Mouse (Mus musculus) embryonic facial prominence, embryonic 13.5 days (tissue): Measurements from ENCODE around the gene Eri3. TPM values are rescaled to one million over a fixed set of nuclear protein-coding genes. Genes with fewer than 3 reads are reported as not detected.

Source experiments
- ATAC-seq: fragments of 200-750 bp; cut with Nextera tagmentation; 2 replicates; pipeline ENCODE4 v1.8.0; 2017; ENCODE audit warnings: low read depth; ENCODE audit not compliant: insufficient number of reproducible peaks, insufficient read depth, low FRiP score, low TSS enrichment
- H3K27ac ChIP-seq: fragments of 300-500 bp; sonication (generic); 2 replicates; pipeline ENCODE4 v1.5.1; 2015; ENCODE audit warnings: moderate library complexity, mild to moderate bottlenecking, inconsistent platforms
- H3K27me3 ChIP-seq: fragments of 300-500 bp; sonication (generic); 2 replicates; pipeline ENCODE4 v1.6.1; 2015; ENCODE audit warnings: mild to moderate bottlenecking, inconsistent platforms
- H3K36me3 ChIP-seq: fragments of 300-500 bp; sonication (generic); 2 replicates; pipeline ENCODE4 v1.6.1; 2015; ENCODE audit warnings: mild to moderate bottlenecking, inconsistent platforms
- H3K4me1 ChIP-seq: fragments of 300-500 bp; sonication (generic); 2 replicates; pipeline ENCODE4 v1.6.1; 2015; ENCODE audit warnings: inconsistent platforms
- H3K4me2 ChIP-seq: fragments of 300-500 bp; sonication (generic); 2 replicates; pipeline ENCODE4 v1.6.1; 2015; ENCODE audit warnings: moderate library complexity, mild to moderate bottlenecking, inconsistent platforms
- H3K4me3 ChIP-seq: fragments of 300-500 bp; sonication (generic); 2 replicates; pipeline ENCODE4 v1.5.1; 2015; ENCODE audit warnings: mild to moderate bottlenecking, inconsistent platforms
- H3K9ac ChIP-seq: fragments of 300-500 bp; sonication (generic); 2 replicates; pipeline ENCODE4 v1.6.1; 2015; ENCODE audit warnings: mild to moderate bottlenecking, inconsistent platforms
- H3K9me3 ChIP-seq: fragments of 300-500 bp; sonication (generic); 2 replicates; pipeline ENCODE4 v1.6.1; 2016; ENCODE audit warnings: inconsistent platforms
- WGBS: fragments of 180-500 bp; shearing (Covaris S2); methylation state at CpG from one replicate; pipeline ENCODE4 v1.1.7; 2015; ENCODE audit warnings: mixed read lengths; 5-methylcytosine and 5-hydroxymethylcytosine counted together
- polyA plus RNA-seq: library from polyadenylated mRNA; unstranded; fragments of >200 nt; fragmentation: Nextera tagmentation; extraction: Ambion mirVana; gene quantifications from 2 replicates; pipeline ENCODE4 v1.2.1, GENCODE M21; 2015

The Eri3 gene
- polyA plus RNA-seq, 1 experiment from 2014 or later: 168 TPM

DNA sequence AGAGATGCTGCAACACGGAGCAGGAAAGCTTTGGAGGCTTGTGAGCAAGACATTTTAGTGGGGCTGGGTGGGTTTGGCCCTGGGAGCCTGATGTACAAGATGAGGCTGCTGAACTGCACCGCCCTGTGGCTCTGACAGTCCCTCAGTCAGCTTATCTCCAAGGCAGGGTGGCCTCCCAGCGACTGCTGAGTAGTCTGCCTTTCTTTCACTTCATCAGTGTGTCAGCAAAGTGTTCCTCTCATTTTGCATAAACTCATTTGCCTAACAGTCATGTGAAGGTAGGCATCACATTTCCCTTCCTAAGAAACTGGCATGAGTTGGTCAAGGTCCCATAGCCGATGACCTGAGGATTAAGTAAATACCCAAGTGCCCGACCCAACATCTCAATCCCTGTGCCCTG lies 102.6 kb downstream of the Eri3 start:
- Histone ChIP-seq H3K4me2 (no peak overlapping the region), H3K9me3 (no peaks in the 10 kb centered on the region), H3K27me3 (no peaks in the 10 kb centered on the region), H3K27ac (no peak overlapping the region), H3K36me3 (peaks cover 31% of the 10 kb centered on the region), H3K4me1 (peaks cover 35% of the 10 kb centered on the region), H3K4me3 (no peak overlapping the region), H3K9ac (no peak overlapping the region)
- ATAC-seq: no peak
- 61% methylated on average over 5 of the region's 5 CpGs for WGBS

DNA sequence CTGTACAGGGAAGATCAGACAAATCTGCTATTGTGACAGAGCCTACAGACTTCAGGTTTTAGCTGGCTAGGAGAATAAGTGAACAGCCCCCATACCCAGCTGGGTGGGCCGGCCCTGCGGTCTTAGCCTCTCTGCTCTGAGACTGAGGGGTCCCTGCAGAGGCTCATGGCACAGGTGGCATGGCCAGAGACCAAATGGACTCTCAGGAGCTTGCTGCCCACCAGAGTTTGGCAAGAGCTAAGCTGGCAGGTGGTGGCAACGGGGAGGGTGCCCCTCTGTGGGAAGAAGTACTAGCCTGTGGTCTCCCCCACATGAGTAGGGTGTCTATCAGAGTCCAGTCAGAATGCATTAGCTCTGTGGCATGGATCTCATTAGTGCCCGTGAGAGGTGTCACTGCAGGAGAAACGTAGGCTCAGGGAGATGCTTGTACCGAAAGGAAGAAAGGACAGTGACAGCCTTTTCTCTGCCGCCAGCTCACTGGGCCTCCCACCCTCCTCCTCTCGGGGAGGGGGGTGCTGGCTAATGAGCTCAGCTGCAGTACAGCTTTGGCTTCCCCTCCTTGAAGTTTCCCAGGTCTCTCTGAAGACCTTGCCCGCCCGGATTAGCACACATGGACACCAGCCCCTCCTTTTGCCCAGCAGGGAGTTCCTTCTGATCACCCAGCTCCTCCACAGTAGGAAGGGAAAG lies 104.0 kb downstream of the Eri3 start:
- no peak for ATAC-seq
- Histone ChIP-seq H3K4me3 (no peak overlapping the region), H3K36me3 (peaks cover 20% of the 10 kb centered on the region), H3K27ac (no peak overlapping the region), H3K4me1 (peaks cover 50% of the 10 kb centered on the region), H3K27me3 (no peaks in the 10 kb centered on the region), H3K9me3 (no peaks in the 10 kb centered on the region), H3K4me2 (no peak overlapping the region), H3K9ac (peak overlapping the region; percentile 17; the same call in 1 of the 2 replicates)
- WGBS: 23% methylated on average over 10 of the region's 10 CpGs

DNA sequence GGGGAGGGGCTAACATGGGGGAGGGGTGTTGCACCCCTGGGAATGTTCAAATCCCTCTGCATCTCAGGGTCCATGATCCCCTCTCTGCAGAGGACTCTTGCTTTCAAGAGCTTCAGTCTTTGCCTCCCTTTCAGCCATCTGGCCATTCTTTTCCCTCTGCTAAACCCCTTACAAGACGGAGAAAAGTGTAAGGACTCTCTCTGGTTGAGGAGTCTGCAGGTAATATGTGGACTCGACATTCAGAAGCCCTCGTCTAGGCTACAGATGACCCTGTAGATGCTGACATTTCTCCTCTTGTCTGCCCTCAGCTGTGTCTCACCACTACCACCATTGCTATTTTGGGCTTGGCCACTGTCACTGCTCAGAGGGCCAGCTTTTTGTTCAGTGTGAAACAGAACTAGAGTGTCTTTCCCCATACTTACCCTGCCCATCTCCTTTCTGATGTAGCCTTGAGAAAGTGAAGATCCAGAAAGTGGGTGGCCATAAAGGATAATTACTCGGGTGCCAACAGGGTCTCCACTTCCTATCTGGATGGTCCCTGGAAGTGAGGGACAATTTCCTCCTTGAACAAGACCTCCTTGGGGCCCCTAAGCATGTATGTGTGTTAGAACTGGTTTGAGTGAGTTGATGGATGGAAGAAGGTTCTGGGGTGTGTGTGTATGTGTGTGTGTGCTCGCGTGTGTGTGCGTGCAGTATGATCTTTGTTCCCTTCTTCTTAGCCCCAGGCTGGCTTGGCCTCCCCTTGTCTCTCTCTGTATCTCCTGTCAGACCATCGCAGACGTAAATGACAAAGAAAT lies 104.7 kb downstream of the Eri3 start:
- Histone ChIP-seq H3K9ac (no peak overlapping the region), H3K36me3 (peaks cover 15% of the 10 kb centered on the region), H3K4me2 (no peak overlapping the region), H3K4me3 (no peak overlapping the region), H3K4me1 (peaks cover 50% of the 10 kb centered on the region), H3K27ac (no peak overlapping the region), H3K9me3 (no peaks in the 10 kb centered on the region), H3K27me3 (no peaks in the 10 kb centered on the region)
- 34% methylated on average over 9 of the region's 9 CpGs for WGBS
- no peak for ATAC-seq

DNA sequence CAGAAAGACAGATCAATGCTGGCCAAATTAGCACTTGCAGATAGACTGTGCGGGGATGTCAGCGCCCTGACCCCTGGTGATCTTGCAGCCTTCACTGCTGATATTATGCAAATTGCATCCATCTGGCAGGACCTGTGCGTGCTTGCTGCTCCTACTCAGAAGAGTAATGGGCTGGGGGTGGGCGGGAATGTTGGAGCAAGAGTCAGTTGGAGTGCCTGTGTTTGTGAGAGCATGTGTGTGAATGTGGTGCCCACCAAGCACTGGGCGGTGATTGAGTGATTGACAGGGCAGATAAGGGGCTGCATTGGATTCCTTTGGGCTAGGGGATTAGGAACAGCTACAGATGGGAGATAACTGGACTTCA lies 105.3 kb downstream of the Eri3 start:
- no peak overlapping the region for H3K4me2 ChIP-seq
- no peaks in the 10 kb centered on the region for H3K27me3 ChIP-seq
- H3K4me3 ChIP-seq: no peak overlapping the region
- no peak for ATAC-seq
- no peak overlapping the region for H3K9ac ChIP-seq
- no peak overlapping the region for H3K27ac ChIP-seq
- peaks cover 12% of the 10 kb centered on the region for H3K36me3 ChIP-seq
- H3K4me1 ChIP-seq: peaks cover 50% of the 10 kb centered on the region
- H3K9me3 ChIP-seq: no peaks in the 10 kb centered on the region
- WGBS: 33% methylated on average over 5 of the region's 5 CpGs

DNA sequence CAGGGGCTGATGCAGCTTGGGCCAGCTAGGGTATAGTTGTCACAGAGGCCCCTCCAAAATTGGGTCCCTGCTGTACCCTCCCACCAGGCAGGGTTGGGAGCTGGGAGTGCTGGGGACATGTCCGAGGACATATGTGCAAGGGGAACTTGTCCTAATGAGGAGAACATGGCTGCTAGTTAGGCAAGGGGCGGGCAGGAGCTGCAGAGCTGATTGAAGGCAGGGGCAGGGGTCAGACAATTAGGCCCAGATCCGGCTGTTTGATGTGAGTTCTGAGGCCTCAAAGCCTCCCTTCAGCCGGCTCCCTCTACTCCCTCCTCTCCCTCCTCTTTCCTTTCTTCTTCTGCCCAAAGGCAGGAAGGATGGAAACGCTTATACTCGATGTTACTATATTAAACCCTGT lies 106.8 kb downstream of the Eri3 start:
- 25% methylated on average over 6 of the region's 6 CpGs for WGBS
- no peak for ATAC-seq
- Histone ChIP-seq H3K4me1 (peaks cover 50% of the 10 kb centered on the region), H3K9ac (no peak overlapping the region), H3K27ac (peak overlapping the region; percentile 39), H3K9me3 (no peaks in the 10 kb centered on the region), H3K4me3 (no peak overlapping the region), H3K36me3 (peaks cover 19% of the 10 kb centered on the region; the same call in 1 of the 2 replicates), H3K4me2 (no peak overlapping the region), H3K27me3 (no peaks in the 10 kb centered on the region)

DNA sequence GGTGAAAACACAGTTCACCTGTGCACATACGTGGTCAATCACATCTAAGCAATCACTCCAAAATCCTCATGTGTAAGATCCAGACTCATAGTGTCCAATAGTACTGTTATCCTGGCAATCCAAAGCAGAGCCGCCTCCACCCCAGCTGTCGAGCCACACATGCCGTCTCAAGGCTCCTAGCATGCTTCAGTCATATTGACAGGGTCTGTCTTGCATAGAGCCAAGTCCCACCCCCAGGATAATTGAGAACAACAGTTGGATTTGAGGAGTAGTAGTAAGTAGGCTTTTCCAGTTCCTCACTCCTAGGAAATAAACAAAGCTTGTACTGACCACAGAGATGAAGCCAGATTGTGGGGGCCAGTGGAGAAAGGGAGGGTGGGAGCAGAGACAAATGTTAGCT lies 107.5 kb downstream of the Eri3 start:
- peaks cover 22% of the 10 kb centered on the region; the same call in 1 of the 2 replicates for H3K36me3 ChIP-seq
- H3K27ac ChIP-seq: peak overlapping the region; percentile 39
- 24% methylated on average over 4 of the region's 4 CpGs for WGBS
- H3K4me1 ChIP-seq: peaks cover 50% of the 10 kb centered on the region
- no peaks in the 10 kb centered on the region for H3K27me3 ChIP-seq
- H3K4me2 ChIP-seq: no peak overlapping the region
- no peak overlapping the region for H3K4me3 ChIP-seq
- no peaks in the 10 kb centered on the region for H3K9me3 ChIP-seq
- H3K9ac ChIP-seq: no peak overlapping the region
- ATAC-seq: no peak

DNA sequence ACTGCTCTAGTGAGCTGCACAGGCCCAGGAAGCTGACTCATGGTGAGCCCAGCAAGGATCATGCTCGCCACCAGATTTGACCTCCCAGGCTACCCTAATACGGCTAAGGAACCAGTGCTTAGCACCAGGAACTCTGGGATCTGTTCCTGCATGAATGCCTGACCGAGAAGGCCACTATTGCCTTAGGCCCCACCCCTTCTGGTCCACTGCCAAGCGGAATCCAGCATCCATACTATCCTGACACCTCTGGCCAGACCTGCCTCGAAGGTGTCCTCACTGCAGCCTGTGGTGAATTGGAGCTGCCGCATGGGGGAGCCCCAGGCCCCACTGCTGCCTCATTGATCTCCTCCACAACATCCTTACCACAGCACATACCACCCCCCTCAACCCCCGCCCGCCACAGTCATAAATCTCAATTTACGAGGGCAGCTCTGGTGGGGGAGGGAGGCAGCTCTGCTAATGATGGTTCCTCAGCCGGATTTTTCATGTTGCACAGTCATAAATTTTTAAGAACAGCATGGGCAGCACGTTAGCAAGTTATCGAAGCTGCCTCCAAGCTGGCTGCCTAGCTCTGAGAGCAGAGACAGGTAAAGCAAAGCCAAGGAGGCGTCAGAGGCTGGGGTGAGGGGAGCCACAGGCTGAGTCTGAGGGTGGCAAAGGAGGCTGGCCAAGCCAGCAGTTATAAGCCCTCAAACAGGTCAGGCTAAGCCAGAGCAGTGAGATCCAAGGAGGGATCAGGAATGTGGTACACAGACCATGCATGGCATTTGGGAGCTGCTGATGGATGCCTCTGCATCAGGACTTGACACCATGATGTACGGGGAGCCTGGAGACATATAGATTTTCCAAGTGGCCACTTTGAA lies 108.6 kb downstream of the Eri3 start:
- H3K4me2 ChIP-seq: no peak overlapping the region
- no peak overlapping the region for H3K9ac ChIP-seq
- H3K4me1 ChIP-seq: peaks cover 50% of the 10 kb centered on the region
- H3K27ac ChIP-seq: no peak overlapping the region
- no peaks in the 10 kb centered on the region for H3K27me3 ChIP-seq
- H3K9me3 ChIP-seq: no peaks in the 10 kb centered on the region
- ATAC-seq: no peak
- WGBS: 49% methylated on average over 14 of the region's 14 CpGs
- no peak overlapping the region for H3K4me3 ChIP-seq
- peaks cover 22% of the 10 kb centered on the region; the same call in 1 of the 2 replicates for H3K36me3 ChIP-seq

DNA sequence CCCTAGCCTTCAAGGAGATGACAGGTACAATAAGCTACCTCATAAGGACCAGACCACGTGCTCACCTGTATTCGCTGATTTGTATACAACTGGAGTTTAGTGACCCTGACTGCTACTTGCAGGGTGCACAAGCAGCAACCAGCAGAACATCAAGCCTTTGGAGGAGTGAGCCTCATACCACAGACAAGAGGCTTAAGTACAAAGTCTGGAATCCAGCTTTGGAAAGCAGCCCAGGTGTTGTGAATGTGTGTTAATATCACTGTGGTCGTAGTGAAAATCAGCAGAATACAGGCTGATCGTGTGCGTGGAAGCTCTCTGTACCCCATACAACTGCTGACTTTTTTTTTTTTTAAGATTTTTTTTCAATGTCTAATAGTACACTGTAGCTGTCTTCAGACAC lies 109.8 kb downstream of the Eri3 start:
- ATAC-seq: no peak
- WGBS: 91% methylated on average over 5 of the region's 5 CpGs
- H3K27ac ChIP-seq: no peak overlapping the region

DNA sequence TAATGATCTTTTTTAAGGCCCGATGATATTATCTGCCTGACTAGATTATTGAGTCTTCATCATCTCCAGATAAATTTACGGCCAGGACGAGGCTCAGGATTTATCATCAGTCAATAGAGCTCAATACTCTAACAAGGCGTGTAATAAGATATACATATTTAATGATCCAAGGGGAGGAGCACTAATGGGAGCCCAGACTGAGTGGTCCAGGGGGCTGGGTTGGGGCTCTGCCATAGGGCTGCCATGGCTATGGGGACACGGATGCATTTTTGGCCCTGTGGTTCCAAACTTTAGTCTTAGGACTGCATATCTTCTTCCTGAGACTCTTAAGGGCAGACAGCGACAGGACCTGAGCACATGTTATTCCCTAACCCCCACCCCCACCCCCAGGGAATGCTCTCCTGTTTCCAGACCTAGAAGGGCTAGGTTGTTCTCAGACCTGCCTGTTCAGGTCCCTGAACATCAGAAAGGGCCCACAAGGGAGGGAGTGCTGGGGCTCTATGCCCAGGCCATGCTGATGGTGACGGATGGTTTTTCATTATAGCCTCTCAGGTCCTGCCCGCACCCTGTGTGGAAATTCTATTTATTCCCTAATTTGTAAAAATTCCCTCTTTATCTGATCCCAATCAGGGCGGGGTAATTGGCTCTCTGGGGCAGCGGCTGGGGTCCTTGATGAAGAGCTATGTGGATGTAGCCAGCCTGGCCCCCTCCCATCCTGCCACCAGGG lies 114.4 kb downstream of the Eri3 start:
- H3K9me3 ChIP-seq: no peaks in the 10 kb centered on the region
- WGBS: 82% methylated on average over 10 of the region's 10 CpGs

More for the DNA sequence above, 109.8 kb downstream of the Eri3 start:
- Histone ChIP-seq H3K4me2 (no peak overlapping the region), H3K4me1 (peaks cover 38% of the 10 kb centered on the region), H3K36me3 (peaks cover 22% of the 10 kb centered on the region; the same call in 1 of the 2 replicates), H3K4me3 (no peak overlapping the region), H3K27me3 (no peaks in the 10 kb centered on the region), H3K9ac (no peak overlapping the region), H3K9me3 (no peaks in the 10 kb centered on the region)

DNA sequence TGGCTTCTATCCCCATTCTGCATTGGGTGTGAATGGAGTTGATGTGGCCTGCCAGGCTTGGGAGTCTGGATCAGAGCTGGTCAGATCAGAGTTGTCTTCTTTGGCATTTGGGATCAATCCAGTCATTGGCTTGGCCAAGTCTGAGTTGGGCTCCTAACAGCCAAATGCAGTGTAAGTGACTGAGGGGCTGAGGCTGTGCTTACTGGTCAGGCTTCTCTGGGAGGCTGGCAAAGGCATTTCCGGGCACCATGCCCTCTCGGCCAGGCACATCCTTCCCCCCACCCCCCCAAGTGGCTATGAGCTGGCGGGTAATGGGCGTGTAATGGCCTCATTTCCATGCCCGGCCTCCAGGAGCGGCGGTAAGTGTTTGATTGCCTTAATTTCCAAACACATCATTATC lies 115.4 kb downstream of the Eri3 start:
- no peak overlapping the region for H3K4me3 ChIP-seq
- H3K4me1 ChIP-seq: no peaks in the 10 kb centered on the region
- ATAC-seq: no peak
- H3K4me2 ChIP-seq: no peak overlapping the region
- no peaks in the 10 kb centered on the region for H3K9me3 ChIP-seq
- no peak overlapping the region for H3K9ac ChIP-seq
- 83% methylated on average over 7 of the region's 7 CpGs for WGBS
- no peaks in the 10 kb centered on the region for H3K27me3 ChIP-seq
- peaks cover 20% of the 10 kb centered on the region; the same call in 1 of the 2 replicates for H3K36me3 ChIP-seq
- no peak overlapping the region for H3K27ac ChIP-seq

More for the DNA sequence above, 114.4 kb downstream of the Eri3 start:
- Histone ChIP-seq H3K4me2 (no peak overlapping the region), H3K36me3 (peaks cover 25% of the 10 kb centered on the region; the same call in 1 of the 2 replicates), H3K27me3 (no peaks in the 10 kb centered on the region), H3K4me3 (no peak overlapping the region), H3K27ac (no peak overlapping the region), H3K9ac (no peak overlapping the region), H3K4me1 (no peaks in the 10 kb centered on the region)
- ATAC-seq: no peak

DNA sequence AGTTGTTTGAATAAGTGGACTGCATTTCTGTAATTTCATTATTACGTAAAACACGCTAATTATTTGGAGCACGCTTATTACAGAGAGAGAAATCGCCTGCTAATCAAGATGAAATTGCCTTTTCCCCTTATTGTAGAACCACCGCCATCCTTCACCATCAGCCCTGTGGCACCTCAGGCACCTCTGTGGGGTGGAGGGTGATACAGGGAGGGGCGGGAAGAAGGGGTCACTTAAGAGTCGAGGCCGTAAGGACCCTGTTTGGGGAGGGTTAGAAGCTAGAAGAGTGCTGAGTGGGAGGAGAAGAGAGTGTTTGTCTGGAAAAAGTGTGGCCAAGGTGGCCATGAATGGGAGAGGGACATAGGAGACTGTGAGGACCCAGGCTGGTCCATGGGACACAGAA lies 115.9 kb downstream of the Eri3 start:
- Histone ChIP-seq H3K4me3 (no peak overlapping the region), H3K4me1 (no peaks in the 10 kb centered on the region), H3K36me3 (peaks cover 14% of the 10 kb centered on the region; the same call in 1 of the 2 replicates), H3K27ac (no peak overlapping the region), H3K9ac (no peak overlapping the region), H3K9me3 (no peaks in the 10 kb centered on the region), H3K4me2 (no peak overlapping the region), H3K27me3 (no peaks in the 10 kb centered on the region)
- 79% methylated on average over 8 of the region's 8 CpGs for WGBS
- no peak for ATAC-seq
